Mouse (Mus musculus) thymus, postnatal 0 days (tissue): Measurements from ENCODE around the gene Gm28230. TPM values are rescaled to one million over a fixed set of nuclear protein-coding genes. Genes with fewer than 3 reads are reported as not detected.

Source experiments
- DNase-seq: peaks from one replicate; pipeline ENCODE4 v3.0.0-alpha.2; 2015; ENCODE audit warnings: low spot score
- polyA plus RNA-seq: library from polyadenylated mRNA; unstranded; fragments of >200 nt; fragmentation: Nextera tagmentation; extraction: Ambion mirVana; gene quantifications from 2 replicates; pipeline ENCODE4 v1.2.1, GENCODE M21; 2015

The Gm28230 gene
- polyA plus RNA-seq, 1 experiment from 2014 or later: not detected

DNA sequence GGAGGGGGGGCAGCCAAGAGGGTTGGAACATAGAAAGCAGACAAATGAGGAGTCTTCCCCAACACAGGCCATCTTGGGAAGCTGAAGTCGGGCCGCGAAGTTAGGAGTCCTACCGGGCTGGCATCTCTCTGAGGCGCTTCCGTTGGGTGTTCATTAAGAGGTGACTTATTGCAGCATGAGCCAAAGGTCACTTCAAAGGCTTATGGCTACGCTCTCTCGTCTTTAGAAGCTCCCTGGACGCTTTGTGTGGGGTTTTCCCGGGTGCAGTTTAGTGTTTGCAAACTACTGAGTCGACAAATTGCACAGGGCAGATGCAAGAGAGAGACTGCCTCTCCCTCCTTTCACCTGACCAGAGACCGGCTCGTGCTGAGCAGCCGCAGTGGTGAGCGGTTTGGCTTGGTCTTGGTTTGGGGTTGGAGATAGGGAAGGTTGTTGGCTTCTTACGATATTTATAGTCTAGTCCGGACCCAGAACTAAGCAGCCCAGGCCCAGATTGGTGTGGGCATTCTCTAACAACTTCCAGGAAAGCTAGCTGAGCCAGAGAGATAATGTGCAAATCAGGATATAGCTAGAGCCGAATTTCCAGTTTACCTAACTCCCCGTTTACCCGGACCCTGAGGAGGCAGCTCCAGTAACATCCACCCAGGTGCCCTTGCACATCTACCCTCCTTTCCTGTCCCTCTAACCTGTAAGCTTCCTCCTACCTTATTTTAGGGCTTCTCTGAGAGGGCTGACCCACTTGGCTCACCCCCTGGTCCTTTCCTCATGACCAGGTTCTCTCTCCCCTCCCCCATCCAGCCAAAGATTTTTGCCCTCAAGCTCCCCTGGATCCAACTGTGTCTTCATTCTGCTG lies 12.3 kb downstream of the Gm28230 start:
- DNase-seq: no peak

DNA sequence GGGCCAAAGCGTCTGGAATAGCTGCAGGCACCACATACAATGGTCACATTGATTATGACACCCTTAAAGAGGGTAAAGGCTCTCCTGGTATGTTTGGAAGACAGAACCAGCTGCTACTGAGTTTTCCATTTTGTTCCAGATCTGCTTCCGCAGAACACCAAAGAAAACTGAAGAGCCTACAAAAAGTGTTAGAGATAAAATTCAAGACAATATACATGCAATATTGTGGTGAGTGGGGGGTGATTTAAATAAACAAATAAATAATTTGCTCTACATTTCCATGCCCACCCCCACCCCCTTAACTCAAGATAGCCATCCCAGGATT lies 12.9 kb downstream of the Gm28230 start:
- DNase-seq: no peak

DNA sequence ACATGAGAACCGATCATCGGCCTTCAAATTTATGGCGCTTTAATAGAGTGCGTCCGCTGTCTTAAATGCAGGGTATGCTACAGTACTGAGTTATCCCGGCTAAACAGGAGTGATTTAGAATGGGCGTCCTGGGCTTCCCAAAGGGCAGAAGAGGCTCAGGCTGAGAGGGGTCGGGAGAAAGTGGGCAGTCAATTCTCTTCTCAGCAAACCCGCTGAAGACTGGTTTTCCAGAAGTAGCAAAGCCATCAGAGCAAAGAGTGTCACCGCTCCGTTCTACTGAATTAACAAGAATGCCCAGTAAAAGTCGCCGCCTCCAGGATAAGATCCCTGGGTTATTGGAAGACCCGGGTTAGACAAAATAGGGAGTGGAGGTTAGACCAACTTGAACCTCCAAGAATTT lies 13.3 kb downstream of the Gm28230 start:
- no peak for DNase-seq

DNA sequence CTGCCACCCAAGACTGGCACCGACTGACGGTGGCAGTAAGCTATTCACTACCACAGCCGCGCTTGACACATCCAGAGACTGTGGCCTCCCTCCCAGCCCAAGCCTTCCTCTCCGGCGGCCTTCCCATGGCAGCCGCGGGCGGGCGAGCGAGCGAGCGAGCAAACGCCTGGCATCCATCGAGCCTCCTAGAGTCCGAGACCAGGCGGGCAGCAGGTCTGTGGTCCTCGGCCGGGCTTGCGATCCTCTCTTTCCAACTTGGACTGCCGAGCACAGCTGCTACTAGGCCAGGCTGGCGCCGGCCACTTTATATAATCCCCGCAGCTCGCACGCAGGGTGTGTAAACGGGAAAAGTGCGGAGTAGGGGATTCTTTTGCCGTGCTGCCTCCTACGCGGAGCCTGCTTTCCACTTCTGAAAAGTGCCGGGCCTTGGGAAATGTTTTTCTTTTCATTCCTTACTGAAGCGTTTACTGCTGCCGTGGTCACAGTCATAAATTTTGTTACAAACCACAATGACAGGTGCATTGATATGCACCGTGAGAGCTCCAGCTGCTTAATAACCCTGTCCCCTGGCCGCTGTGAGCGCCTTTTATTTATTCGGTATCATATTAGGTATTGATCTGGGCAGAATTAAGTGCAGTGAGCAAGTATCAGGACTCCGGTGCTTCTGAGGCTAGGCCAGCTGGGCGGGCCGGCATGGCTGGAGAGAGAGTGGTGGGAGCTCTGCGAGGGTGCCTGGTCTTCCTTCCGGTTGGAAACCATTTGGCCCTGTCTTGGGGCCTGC lies 14.0 kb downstream of the Gm28230 start:
- DNase-seq: no peak

DNA sequence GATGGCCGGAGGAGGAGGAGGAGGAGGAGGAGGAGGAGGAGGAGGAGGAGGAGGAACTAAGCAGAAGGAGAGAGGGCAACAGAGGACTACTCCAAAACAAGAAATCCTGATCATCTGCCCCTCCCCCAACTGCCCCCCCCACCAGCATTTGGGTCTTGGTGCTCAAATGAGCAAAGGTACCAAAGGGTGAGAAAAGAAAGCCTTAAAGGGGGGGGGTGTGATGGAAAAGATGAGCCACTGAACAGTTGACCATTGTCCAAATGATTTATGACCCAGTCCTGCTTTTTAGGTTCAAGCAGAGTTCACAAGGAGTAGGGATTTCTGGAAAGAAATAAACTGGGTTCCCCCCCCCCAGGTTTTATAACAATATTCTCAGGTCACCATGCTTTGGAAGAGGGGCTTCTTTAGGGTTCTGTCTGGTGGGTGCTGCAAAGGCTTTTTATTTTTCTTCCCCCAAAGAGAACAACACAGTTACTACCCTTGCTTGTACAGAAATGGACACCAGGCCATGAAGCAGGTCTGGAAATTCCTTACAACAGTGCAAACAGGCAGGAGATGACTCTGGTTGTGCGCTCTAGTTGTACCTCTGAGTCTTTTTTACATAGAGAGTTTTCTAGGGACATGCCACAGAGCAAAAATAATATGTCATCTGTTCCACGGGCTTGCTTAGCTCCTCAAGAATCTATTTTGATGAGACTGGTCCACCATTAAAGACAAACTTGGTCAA lies 14.9 kb downstream of the Gm28230 start:
- no peak for DNase-seq

DNA sequence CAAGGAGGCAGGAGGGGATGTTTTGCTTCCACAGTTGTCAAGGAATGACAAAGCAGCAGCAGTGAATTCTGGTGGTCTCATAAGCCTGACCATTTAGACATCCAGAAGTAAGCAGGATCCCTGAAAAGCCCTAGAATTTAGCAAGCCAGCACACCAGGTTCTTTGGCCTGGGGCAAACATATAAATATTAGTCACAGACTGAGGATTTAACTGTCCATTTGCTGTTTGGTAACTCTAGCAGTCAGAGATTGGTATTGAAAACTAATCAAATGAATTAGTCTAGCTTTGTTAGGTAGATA lies 15.4 kb downstream of the Gm28230 start:
- no peak for DNase-seq

DNA sequence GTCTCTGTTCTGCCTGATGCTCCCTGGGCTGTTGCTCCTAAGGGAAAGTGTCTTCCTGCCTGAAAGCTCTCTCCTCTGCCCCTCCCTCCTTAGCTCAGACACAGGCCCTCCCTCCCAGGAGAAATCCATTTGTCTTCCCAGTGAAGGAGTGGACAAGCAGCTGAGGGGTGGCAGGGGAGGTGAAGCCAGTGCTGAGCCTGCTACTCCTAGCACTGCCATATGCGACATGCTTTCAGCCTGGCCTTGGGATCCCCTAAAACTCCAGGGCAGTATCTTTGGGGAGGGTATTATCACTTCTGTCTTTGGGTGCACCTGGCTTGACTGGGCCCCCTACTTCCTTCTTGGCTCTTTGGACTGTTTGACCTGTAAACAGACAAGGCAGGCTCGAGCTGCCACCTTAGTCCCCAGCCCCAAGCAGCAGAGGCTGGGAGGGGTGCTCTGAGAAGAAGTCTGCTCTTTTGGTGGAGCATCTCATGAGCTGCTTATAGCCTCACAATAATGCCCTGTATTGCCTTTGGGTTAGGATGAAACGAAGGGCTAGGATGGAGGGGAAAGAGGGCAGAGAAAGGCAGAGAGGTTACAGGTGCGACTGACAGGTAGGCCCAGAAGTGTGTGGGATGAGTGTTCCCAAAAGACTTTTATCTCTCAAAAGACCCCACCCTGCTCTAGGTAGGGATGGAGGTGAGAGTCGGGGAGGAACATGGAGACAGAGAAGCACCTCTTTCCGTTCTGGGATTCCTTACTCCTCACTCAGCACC lies 19.2 kb downstream of the Gm28230 start:
- no peak for DNase-seq

DNA sequence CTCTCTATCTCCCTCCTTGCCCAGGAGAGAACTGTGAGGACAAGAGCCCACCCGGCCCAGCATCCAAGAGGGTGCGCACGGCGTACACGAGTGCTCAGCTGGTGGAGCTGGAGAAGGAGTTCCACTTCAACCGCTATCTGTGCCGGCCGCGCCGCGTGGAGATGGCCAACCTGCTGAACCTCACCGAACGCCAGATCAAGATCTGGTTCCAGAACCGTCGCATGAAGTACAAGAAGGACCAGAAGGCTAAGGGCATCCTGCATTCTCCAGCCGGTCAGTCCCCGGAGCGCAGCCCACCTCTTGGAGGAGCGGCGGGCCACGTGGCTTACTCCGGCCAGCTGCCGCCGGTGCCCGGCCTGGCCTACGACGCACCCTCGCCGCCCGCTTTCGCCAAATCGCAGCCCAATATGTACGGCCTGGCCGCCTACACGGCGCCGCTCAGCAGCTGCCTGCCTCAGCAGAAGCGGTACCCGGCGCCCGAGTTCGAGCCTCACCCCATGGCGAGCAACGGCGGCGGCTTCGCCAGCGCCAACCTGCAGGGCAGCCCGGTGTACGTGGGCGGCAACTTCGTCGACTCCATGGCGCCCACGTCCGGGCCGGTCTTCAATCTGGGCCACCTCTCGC lies 19.9 kb downstream of the Gm28230 start:
- DNase-seq: no peak

DNA sequence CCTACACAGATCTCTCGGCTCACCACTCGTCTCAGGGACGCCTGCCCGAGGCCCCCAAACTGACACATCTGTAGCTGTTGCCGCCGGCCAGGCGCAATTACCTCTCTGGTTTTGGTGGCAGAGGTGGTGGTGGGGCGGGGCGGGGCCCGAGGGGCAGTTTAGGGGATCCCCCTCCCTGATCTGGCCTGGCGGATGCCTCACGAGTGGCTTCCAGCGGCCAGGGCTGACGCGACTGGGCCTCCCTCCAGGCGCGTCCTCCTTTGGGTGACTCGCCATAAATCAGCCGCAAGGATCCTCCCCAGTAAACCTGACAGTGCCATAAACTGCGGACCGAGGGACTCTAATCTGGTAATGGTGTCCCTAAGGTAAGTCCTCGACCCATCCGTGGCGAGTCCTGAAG lies 20.5 kb downstream of the Gm28230 start:
- DNase-seq: no peak

DNA sequence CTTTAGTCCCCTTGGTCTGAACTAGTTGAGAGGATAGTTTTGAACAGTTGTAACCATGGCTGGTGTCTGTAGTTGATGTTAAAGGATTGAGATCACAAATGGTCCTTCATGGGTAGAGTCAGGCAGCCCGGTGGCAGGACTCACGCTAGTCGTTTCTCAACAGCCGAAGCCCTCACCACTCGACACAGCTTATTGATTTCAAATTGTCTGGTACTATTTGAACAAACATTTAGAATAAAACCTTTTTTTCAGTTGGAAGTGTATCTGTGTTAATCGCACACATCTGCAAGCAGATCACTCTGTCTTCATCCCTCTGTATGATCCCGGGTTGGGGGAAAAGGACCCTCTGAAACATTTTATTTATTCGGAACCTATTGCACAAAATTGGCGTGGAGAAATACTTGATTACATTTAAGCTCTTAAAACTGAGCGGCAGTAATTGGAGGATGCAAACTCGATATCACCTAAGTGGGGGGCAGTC lies 21.2 kb downstream of the Gm28230 start:
- no peak for DNase-seq

DNA sequence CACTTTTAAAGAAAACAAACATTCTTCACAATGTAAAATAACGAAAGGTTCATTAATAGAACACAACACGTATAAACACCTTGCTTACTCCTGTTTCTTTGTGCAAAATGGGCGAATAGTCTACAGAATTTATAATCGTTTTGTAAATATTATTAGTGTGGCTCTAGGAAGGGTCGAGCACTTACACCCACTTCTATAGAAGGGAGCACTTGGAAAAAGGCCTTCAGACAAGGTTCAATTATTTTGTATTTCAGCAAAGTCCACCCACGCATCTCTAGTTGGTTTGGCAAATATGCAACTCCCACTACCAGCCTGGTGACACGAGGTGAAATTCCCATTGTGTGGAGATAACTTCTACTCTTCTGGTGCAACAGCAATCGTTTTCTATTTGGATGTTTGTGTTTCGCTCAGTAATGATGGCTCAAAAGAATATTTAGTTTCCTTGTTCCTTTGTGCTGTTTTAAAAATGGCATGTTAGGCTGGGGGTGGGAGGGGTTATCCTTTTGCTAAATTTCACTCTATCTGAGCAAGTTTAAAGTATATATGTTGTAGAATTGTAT lies 22.0 kb downstream of the Gm28230 start:
- no peak for DNase-seq

DNA sequence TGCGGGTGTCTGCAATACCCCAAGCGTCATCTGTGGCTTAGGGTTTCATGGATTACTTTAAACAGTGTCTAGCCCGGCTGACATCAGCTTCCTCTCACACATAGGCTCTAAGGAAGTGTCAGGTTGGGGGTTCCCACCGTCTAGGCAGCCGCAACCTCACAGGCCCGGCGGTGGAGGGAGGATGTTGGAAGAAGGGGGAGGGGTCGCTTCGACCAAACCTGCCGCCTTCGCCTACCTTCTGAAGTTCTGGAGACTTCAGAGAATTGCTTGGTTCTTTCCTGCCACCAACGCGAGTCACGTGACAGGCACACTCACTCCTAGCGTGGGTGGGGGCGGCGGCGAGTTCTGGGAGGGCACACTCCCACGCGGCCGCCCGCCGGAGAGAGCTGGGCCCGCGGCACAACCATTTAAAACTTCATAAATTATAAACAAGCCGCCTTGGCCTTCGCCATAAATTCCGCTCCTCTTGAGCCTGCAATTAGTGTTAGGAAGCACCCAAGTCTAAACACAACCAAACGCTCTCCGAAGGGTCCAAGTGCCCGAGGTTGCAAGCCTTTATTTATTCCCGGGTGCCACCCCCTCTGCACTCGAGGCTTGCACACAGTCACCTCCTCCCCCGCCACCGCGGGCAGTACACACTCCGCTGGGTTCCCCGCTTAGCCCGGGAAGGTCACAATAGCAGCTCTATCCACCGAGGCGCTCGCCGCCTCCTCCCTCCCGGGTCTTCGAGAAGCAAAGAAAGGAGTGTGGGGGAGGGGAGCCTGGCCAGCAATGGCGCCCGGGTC lies 23.0 kb downstream of the Gm28230 start:
- DNase-seq: peak; percentile 31

DNA sequence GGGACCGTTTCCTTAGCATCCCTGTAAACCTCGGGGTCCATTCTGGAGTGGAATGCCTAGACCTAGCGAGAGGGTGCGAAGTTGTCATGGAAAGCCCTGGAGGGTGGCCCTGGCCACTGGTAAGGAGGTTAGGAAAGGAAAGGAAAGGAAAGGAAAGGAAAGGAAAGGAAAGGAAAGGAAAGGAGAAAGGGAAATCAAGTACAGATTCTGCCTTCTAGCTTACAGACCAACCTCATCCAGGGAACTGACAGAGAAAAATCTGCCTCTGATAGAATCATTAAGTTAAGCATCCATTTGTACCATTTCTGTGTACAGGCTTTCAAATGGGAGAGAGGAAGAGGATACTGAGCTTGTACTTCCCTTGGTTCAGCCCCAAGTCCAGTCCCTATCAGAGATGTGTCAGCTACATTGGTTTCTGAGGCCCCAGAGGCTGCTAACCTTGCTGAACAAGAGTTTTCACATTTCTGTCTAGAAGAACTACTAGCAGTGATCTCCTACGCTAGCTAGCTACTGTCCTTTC lies 24.3 kb downstream of the Gm28230 start:
- DNase-seq: no peak

DNA sequence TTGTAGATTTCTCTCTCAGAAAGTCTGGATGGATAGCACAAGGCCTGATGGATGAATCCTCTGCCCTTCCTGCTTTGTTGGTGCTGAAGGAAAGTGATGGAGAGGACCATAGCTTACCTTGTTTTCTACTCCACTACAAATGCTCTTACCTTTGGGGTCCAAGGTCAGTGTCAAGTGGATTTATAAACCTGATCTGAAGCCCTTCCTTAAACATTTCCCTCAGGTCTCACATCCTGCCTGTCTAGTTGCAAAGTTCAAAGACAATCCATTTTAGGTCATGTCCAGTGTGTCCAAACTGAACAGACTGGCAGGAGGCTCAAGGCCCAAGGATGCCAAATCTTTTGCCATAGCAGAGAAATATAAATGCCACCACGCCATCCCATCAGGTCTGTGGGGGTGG lies 25.3 kb downstream of the Gm28230 start:
- no peak for DNase-seq

DNA sequence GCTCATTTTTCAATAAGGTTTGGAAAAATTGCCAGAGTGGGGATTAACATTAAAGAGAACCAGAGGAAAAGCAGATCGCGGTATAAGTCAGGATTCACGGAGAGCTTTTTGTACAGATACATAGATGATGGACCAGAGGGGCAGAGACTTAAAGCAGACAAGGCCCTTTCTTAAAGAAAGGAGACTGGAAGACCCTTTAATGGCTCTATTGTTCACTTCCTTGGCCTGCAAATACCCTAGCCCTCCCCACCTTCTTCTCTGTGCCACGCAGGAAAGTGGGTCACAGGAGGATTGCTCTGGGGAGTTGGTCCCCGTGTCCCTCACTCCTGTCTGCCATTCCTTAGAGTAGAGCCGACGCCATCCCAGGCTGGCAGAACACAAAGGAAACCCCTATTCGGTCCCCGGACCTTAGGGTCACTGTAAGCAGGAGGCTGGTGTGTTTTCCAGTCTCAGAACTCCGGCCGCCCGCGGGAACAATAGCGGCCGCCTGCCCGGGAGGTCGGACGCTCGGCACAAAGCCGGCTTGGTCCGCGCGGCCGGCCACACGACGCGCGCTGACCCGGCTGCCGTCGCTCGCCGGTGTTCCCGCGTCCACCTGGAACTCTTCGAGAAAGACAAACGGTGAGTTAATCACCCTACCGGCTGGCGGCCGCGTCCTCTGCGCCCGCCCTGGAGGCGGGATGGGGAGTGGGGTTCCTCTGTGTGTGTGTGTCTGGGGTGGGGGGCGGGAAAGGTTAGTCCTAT lies 26.1 kb downstream of the Gm28230 start:
- DNase-seq: no peak

DNA sequence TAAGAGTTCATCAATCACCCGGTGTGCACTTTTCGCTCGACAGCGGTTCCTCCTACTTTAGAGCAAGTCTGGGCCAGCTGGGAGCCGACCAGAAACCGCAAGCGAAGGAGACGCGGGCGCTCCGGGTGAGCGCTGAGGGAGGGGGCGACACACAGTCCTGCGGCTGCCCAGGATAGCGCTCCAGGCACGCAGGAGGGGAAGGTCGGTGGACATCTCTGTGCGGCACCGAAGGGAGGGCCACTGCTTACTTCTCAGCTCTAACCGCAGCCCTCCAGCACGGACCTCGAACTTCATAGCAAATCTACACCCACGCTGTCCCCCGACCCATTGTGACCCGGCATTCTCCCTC lies 26.6 kb downstream of the Gm28230 start:
- DNase-seq: no peak

DNA sequence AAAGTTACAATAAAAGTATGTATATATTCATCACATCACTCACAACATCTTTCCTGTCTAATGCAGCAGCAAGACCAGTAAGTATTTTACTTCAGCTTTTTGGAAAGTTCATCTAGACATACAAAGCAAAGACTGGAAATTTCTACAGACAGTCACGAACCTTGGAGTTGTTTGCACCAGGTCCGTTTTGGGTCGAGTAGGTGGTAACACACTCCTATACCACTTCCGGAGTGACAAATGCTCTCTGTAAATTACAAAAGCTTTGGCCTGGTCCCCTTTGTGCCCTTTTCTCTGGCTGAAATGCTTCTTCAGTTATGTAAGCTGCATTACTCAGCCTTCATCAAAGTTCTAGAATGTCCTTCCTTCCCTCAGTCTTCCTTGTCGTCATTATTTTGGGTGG lies 27.2 kb downstream of the Gm28230 start:
- no peak for DNase-seq

DNA sequence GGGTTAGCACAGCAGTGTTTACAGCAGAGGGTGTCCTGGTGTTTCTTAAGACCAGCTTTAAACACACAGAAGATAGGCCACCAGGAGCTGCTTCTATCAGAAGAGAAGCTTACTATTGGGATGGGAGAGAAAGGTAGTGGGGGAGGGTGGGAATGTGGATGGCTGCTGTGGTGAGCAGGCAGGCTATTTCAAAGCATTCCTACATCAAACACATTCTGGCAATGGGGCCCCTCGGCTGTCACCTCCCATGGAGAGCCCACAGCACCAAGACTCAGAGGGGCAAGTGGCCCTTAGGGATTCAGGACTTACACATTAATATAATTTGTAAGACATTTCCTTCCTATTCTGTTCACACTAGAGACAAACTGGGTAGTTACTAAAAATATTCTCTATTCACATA lies 33.6 kb downstream of the Gm28230 start:
- no peak for DNase-seq

DNA sequence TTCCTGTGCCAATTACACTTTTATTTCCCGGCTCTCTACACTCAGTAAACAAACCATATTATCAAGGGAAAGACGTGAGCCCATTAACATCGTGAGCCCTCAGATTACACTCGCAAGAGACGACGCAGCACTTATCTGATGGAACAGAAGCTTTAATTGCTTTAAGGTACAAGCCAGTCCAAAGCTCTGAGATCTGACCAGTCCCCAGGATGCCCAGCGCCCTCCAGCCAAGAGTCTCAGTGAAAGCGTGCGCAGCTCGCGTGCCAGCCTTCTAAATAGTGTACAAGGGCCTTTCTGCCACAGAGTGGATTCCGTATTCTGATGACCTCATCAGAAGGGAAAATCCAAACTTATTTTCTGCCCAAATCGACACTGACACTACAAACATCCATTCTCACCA lies 35.4 kb downstream of the Gm28230 start:
- no peak for DNase-seq
